Mouse (Mus musculus) central nervous system, embryonic 11.5 days (tissue): ENCODE data around the gene Tmem175. TPM values are rescaled to one million over a fixed set of nuclear protein-coding genes. Genes with fewer than 3 reads are reported as not detected.

Source experiments
- polyA plus RNA-seq: library from polyadenylated mRNA; depleted of rRNA; stranded (reverse); fragments of >200 nt; gene quantifications from 2 replicates; pipeline ENCODE4 v1.2.3, GENCODE M21; 2012; rRNA removed

The Tmem175 gene
- polyA plus RNA-seq = 11.6 and 22.1 TPM in 2 replicates

DNA sequence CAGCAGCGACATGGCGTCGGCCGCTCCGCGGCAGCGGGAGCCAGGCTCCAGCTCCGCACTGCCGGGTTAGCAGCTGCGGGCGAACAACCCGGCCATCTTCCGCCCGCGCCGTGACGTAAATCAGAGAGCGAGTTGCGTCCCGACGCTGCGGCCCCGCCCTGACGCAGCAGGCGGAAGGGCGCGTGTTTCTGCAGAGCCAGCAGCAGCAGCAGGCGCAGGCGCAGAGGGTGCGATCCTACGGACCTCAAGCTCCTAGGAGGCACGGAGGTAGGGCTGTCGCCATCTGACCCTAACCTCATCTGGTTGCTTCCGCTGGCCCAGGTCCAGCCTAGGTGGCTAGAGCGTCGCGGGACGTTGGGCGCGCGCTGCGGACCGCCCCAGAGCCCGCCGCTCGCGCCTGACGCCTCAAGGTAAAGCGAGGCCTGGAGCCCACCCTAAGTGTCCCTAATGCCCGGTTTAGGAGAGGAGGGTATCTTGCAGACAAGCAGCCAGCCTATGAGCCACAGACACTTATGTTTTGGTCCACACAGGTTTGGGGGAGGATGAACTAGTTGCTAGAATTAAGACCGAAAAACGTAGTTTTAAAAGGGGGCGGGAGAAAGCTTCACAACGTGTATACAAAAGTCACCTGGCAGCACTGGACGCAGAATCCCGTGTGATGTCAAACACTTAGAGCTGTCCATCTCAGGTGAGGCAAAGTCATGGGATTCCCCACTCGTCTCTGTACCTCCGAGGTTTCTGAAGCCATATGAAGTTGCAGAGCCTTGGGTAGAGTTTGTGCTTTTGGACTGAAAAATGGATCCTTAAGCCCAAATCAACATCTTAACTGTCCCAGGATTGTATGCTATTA, at the start of gene Tmem175, which contains the start of gene Gak:
Gene Tmem175 (plus strand): TSS at position 137 of the 850 bp plus-strand sequence.
Gene Gak (minus strand): TSS at position 122 of the 850 bp plus-strand sequence.

DNA sequence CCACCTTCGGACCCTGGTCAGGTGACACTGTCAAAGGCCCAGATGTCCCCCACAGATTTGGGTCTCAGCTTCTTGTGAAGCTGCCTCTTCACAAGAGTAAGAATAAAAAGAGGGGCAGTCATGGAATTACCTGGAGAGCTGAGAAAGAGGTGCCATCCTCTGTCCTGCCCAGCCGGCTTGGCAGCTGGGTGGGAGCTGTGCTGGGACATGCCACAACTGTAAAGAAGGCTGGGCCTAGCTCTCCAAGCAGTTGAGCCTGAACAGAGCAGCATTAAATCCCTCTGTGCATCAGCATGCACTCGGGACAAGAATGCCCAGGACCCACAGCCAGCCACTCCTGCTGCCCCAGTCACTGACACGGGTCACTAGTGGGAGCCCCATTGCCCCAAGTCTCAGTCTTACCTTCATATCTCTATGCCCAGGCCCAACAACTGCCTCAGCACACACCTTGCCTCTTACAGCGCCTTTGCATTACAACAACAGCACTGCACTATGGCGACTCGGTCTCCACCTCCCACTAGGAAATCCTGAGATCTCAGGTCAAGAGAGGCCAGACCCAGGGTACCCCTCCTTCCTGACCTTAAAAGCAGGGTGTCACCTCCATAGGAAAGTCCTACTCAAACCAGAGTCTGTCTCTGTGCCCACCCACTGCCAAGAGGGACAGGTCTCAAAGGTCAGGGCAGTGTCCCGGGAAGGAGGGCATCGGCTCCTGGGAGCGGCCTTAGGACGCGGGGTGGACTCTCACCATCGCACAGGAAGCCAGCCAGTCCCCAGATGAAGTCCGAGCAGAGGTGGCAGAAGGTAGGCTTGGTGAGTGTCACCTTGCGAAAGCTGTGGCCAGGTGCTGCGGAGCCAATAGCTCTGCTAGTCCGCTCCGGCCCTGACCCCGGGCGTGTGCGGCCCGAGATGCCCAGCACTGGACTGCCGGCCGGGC, 30.4 kb downstream of the Tmem175 start, which contains the start of gene Idua:
Gene Idua (plus strand): TSS at position 634 of the 934 bp plus-strand sequence.

DNA sequence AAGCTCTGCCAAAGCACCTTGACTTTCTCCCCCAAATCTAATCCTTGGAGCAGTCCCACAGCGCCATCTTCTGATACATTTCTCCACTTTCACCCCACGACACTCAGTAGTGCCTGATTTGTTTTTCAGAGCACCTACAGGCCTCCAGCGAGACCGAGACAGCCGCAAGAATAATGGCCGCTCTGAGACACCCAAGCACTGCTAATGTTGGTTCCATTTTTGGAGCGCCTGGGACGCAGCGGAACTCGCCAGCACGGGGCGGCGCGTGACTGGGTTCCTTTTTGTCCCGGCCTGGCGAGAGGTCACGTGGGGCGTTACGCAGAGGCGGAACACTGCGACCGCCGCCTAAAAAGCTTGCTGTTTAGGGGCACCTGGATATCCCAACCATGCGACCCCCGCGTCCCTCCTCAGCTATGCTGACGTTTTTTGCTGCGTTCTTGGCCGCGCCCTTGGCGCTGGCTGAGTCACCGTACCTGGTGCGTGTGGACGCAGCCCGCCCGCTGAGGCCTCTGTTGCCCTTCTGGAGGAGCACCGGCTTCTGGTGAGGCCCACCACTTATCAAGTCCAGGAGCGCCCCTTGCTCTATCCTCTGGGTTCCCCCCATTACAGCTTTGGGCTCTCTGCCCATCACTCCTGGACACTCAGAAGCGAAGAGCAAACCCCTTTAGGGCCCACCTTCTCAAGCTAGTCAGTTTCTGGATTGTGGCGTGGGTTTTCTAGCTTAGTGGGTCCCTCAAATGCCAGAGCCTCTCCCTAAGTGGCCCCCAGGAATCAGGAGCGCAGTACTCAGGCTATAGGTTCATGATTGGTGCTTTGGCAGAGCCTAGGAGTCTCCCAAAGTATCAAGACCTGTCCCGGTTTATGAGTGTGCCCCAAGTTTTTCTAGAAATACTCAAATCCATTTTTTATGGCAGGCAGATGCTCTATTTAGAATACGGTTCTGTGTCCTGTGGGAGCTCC, 39.7 kb downstream of the Tmem175 start, which contains the start of gene Dgkq:
Gene Dgkq (minus strand): TSS at position 696 of the 960 bp plus-strand sequence.

DNA sequence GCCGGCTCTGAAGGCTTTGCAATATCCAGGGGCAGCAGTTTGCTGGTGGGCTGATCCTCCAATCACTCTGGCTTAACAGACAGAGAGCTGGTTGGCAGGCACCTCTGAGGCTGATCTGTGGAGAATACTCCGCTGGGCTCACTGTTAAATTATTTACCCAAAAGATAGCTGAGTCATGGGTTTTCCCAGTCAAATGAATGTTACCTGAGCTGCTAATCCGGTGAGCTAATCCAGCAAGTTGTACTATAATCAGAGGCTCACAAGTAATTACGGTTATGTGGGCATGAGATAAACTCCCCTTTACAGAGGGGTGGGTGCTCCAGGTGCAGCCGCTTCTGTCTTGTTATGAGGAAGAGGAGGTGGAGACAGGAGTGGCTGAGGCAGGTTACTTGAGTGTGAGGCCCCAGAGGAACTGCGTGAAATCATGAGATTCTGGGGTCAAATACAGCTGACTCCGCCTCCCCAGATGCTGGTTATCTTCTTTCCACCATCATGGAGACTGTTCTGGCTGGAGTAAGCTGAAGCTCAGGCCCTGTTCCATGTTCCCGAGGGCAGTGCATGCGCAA, 45.8 kb downstream of the Tmem175 start, which contains the start of gene Slc26a1:
Gene Slc26a1 (minus strand): TSS at position 319 of the 566 bp plus-strand sequence.

DNA sequence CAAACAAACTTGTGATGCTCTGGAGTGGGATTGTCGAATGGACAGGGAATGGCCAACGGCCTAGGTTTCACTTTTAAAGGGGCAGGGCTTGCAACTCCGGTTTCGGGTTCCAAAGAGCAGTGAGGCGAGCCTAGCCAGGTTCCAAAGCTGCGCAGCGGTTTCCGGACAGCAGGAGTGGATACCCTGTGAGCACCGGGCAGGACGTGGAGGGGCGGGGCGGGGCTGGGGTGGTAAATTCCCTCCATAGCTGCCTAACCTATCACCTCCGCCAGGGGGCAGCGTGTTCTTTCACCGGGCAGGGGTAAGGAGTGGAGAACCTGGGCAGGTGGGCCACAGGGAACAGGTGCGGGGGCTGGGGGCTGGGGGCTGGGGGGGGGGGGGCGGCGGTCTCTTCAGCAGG, 62.7 kb downstream of the Tmem175 start, which contains the start of gene Fgfrl1:
Gene Fgfrl1 (plus strand): TSS at position 112 of the 400 bp plus-strand sequence.

Other genes starting within 250 kb of the Tmem175 start
- gene Pde6b, start 241.4 kb upstream of the Tmem175 start, polyA plus RNA-seq = not detected in 2 replicates
- 184 and 255 TPM in 2 replicates for gene Atp5k, start 195.3 kb upstream of the Tmem175 start, polyA plus RNA-seq
- 0.98 and 1.1 TPM in 2 replicates for gene Mfsd7a, start 180.9 kb upstream of the Tmem175 start, polyA plus RNA-seq
- gene Pcgf3, start 168.5 kb upstream of the Tmem175 start, polyA plus RNA-seq = 35.9 and 37.3 TPM in 2 replicates
- gene Cplx1, start 79.7 kb upstream of the Tmem175 start, polyA plus RNA-seq = 3.1 and 3.2 TPM in 2 replicates
- 48.8 and 55.8 TPM in 2 replicates for gene Gak, start within 50 bp of the Tmem175 start, polyA plus RNA-seq
- gene Idua, start 30.6 kb downstream of the Tmem175 start, polyA plus RNA-seq = 7.6 and 10.5 TPM in 2 replicates
- 30.4 and 34.8 TPM in 2 replicates for gene Dgkq, start 39.9 kb downstream of the Tmem175 start, polyA plus RNA-seq
- 1.5 and 1.7 TPM in 2 replicates for gene Slc26a1, start 45.8 kb downstream of the Tmem175 start, polyA plus RNA-seq
- gene Fgfrl1, start 62.6 kb downstream of the Tmem175 start, polyA plus RNA-seq = 37.8 and 62.2 TPM in 2 replicates
- 0.60 and 1.1 TPM in 2 replicates for gene Rnf212, start 145.2 kb downstream of the Tmem175 start, polyA plus RNA-seq
- gene Tmed11, start 165.6 kb downstream of the Tmem175 start, polyA plus RNA-seq = not detected in 2 replicates
- not detected in 2 replicates for gene Vmn2r8, start 179.1 kb downstream of the Tmem175 start, polyA plus RNA-seq
- not detected in 2 replicates for gene Vmn2r9, start 222.8 kb downstream of the Tmem175 start, polyA plus RNA-seq